Mouse (Mus musculus) limb, embryonic 14.5 days (tissue): ENCODE measurements around the gene Fbxl19. TPM values are rescaled to one million over a fixed set of nuclear protein-coding genes. Genes with fewer than 3 reads are reported as not detected.
A peak's percentile ranks its signal among the peaks of the same experiment; 100 is the strongest.

Source experiments
- ATAC-seq: fragments of 200-750 bp; cut with Nextera tagmentation; 2 replicates; pipeline ENCODE4 v1.8.0; 2017; ENCODE audit warnings: low read depth, moderate number of reproducible peaks, moderate TSS enrichment; ENCODE audit not compliant: low FRiP score
- DNase-seq: peaks from one replicate; pipeline ENCODE4 v3.0.0-alpha.2; 2015; ENCODE audit warnings: low spot score
- H3K27ac ChIP-seq: fragments of 300-500 bp; sonication (generic); replicated peaks from 2 replicates; pipeline ENCODE4 v1.5.1; 2014; ENCODE audit warnings: low read depth, mild to moderate bottlenecking, low read length, moderate library complexity, mixed read lengths
- H3K27me3 ChIP-seq: fragments of 300-500 bp; sonication (generic); 2 replicates; pipeline ENCODE4 v1.6.1; 2014; ENCODE audit warnings: low read length, mixed read lengths; ENCODE audit not compliant: control insufficient read depth, insufficient read depth
- H3K36me3 ChIP-seq: fragments of 300-500 bp; sonication (generic); 2 replicates; pipeline ENCODE4 v1.6.1; 2014; ENCODE audit warnings: mild to moderate bottlenecking, low read length, moderate library complexity, mixed read lengths; ENCODE audit not compliant: control insufficient read depth, insufficient read depth
- H3K4me1 ChIP-seq: fragments of 300-500 bp; sonication (generic); 2 replicates; pipeline ENCODE4 v1.6.1; 2014; ENCODE audit warnings: antibody characterized with exemption, low read length, mixed read lengths; ENCODE audit not compliant: control insufficient read depth, insufficient read depth
- H3K4me2 ChIP-seq: fragments of 300-500 bp; sonication (generic); replicated peaks from 2 replicates; pipeline ENCODE4 v1.6.1; 2014; ENCODE audit warnings: low read depth, mild to moderate bottlenecking, low read length, moderate library complexity; ENCODE audit not compliant: severe bottlenecking
- H3K4me3 ChIP-seq: fragments of 300-500 bp; sonication (generic); replicated peaks from 2 replicates; pipeline ENCODE4 v1.5.1; 2014; ENCODE audit warnings: low read length
- H3K9ac ChIP-seq: fragments of 300-500 bp; sonication (generic); 2 replicates; pipeline ENCODE4 v1.6.1; 2014; ENCODE audit warnings: mild to moderate bottlenecking, low read depth, low read length, moderate library complexity; ENCODE audit not compliant: severe bottlenecking
- H3K9me3 ChIP-seq: fragments of 300-500 bp; sonication (generic); 2 replicates; pipeline ENCODE4 v1.6.1; 2016; ENCODE audit warnings: low read length; ENCODE audit not compliant: control insufficient read depth
- POLR2A ChIP-seq: fragments of 200-500 bp; IDR thresholded peaks from 2 replicates; pipeline ENCODE4 v1.8.0; 2012; ENCODE audit warnings: inconsistent platforms, mild to moderate bottlenecking, moderate library complexity, borderline replicate concordance; ENCODE audit not compliant: insufficient read depth, insufficient read length; ENCODE audit errors: extremely low read depth
- WGBS: fragments of 180-500 bp; shearing (Covaris S2); extraction: QIAGEN DNeasy Blood & Tissue Kit; methylation state at CpG from one replicate; pipeline ENCODE4 v1.1.7; 2014; 5-methylcytosine and 5-hydroxymethylcytosine counted together
- polyA plus RNA-seq, 2 experiments: library from polyadenylated mRNA; depleted of rRNA in 1 of 2; stranded (reverse) in 1 of 2; unstranded in 1 of 2; fragments of >200 nt; fragmentation: Nextera tagmentation in 1 of 2; extraction: Ambion mirVana in 1 of 2; gene quantifications; 2 replicates each; pipeline versions ENCODE4 v1.2.1 to v1.2.3; 2012 to 2014

The Fbxl19 gene
- polyA plus RNA-seq, 2 experiments = 4.4 to 64.5 TPM

- DNase-seq (no peak), ATAC-seq (no peak)
- Histone ChIP-seq H3K4me3 (no peak overlapping the region), H3K27me3 (no peaks in the 10 kb centered on the region), H3K4me2 (peak overlapping the region; percentile 55; the same call in 1 of the 2 replicates), H3K36me3 (peaks cover 53% of the 10 kb centered on the region), H3K9ac (0 out of 2 replicates have a peak overlapping the region, but pooled peaks have one; percentile 72), H3K4me1 (peaks cover 10% of the 10 kb centered on the region; the same call in 1 of the 2 replicates), H3K9me3 (no peaks in the 10 kb centered on the region), H3K27ac (no peak overlapping the region)
- no peak for TF ChIP-seq POLR2A
- 97% methylated on average over 28 of the region's 28 CpGs for WGBS
Observed at GRCm38 (mm10) chr7:127748235-127748560, 3.9 kb downstream of the Fbxl19 start.

- WGBS = 87% methylated on average over 19 of the region's 19 CpGs
- no peak for TF ChIP-seq POLR2A
- ATAC-seq = no peak
Observed at GRCm38 (mm10) chr7:127750131-127751127, 6.1 kb downstream of the Fbxl19 start.

GRCm38 (mm10) chr7:127751619-127752018, 7.3 kb downstream of the Fbxl19 start:
- WGBS = 94% methylated on average over 5 of the region's 5 CpGs
- DNase-seq = no peak

More at GRCm38 (mm10) chr7:127750131-127751127, 6.1 kb downstream of the Fbxl19 start:
- no peak overlapping the region for H3K9ac ChIP-seq
- no peak overlapping the region for H3K4me3 ChIP-seq
- H3K27ac ChIP-seq = no peak overlapping the region
- DNase-seq = peak; percentile 56
- no peak overlapping the region for H3K4me2 ChIP-seq
- no peaks in the 10 kb centered on the region for H3K27me3 ChIP-seq
- H3K36me3 ChIP-seq = peaks cover 76% of the 10 kb centered on the region
- 0 out of 2 replicates have a peak, but pooled peaks cover 3% of the 10 kb centered on the region for H3K4me1 ChIP-seq
- no peaks in the 10 kb centered on the region for H3K9me3 ChIP-seq

GRCm38 (mm10) chr7:127752069-127752468, 7.7 kb downstream of the Fbxl19 start:
- 89% methylated on average over 14 of the region's 27 CpGs for WGBS
- no peak overlapping the region for H3K27ac ChIP-seq
- peaks cover 92% of the 10 kb centered on the region for H3K36me3 ChIP-seq
- H3K9ac ChIP-seq = no peak overlapping the region
- no peaks in the 10 kb centered on the region for H3K9me3 ChIP-seq
- no peak overlapping the region for H3K4me3 ChIP-seq
- ATAC-seq (no peak), DNase-seq (no peak)
- no peaks in the 10 kb centered on the region for H3K27me3 ChIP-seq
- no peak overlapping the region for H3K4me2 ChIP-seq
- no peak for TF ChIP-seq POLR2A
- 0 out of 2 replicates have a peak, but pooled peaks cover 3% of the 10 kb centered on the region for H3K4me1 ChIP-seq

More at GRCm38 (mm10) chr7:127751619-127752018, 7.3 kb downstream of the Fbxl19 start:
- no peak for TF ChIP-seq POLR2A
- no peak overlapping the region for H3K4me3 ChIP-seq
- peaks cover 87% of the 10 kb centered on the region for H3K36me3 ChIP-seq
- no peak overlapping the region for H3K27ac ChIP-seq
- no peaks in the 10 kb centered on the region for H3K27me3 ChIP-seq
- no peak overlapping the region for H3K9ac ChIP-seq
- H3K4me2 ChIP-seq = no peak overlapping the region
- H3K4me1 ChIP-seq = 0 out of 2 replicates have a peak, but pooled peaks cover 3% of the 10 kb centered on the region
- no peak for ATAC-seq
- no peaks in the 10 kb centered on the region for H3K9me3 ChIP-seq

GRCm38 (mm10) chr7:127753158-127753557, 8.8 kb downstream of the Fbxl19 start:
- Histone ChIP-seq H3K27me3 (no peaks in the 10 kb centered on the region), H3K36me3 (peaks cover 100% of the 10 kb centered on the region), H3K4me3 (no peak overlapping the region), H3K9ac (peak overlapping the region; percentile 12; the same call in 1 of the 2 replicates), H3K4me2 (no peak overlapping the region), H3K9me3 (no peaks in the 10 kb centered on the region), H3K4me1 (no peaks in the 10 kb centered on the region), H3K27ac (no peak overlapping the region)
- ATAC-seq = no peak
- WGBS = 66% methylated on average over 5 of the region's 5 CpGs
- TF ChIP-seq POLR2A = no peak
- no peak for DNase-seq
